Mouse (Mus musculus): ENCODE results near the gene Cdk16. TPM values are rescaled to one million over a fixed set of nuclear protein-coding genes. Genes with fewer than 3 reads are reported as not detected.

The Cdk16 gene
- polyA plus RNA-seq (2012; rRNA removed), result 41.7 and 47.0 TPM in 2 replicates

GRCm38 (mm10) chrX:20687519-20688067, at the start of gene Cdk16:
Gene Cdk16, plus strand, starts transcription at chrX:20687954.

GRCm38 (mm10) chrX:20658026-20658652, 29.6 kb upstream of the Cdk16 start, which contains the start of gene Uba1:
Gene Uba1, plus strand, starts transcription at chrX:20658326.

GRCm38 (mm10) chrX:20703741-20704290, 16.1 kb downstream of the Cdk16 start, which contains the start of gene Usp11:
Gene Usp11, plus strand, starts transcription at chrX:20703906.

Other genes starting within 250 kb of the Cdk16 start
- 85.5 and 100.0 TPM in 2 replicates for gene Rgn, start 138.2 kb upstream of the Cdk16 start, polyA plus RNA-seq (2012; rRNA removed)
- gene Rbm10, start 70.5 kb upstream of the Cdk16 start, polyA plus RNA-seq (2012; rRNA removed), result 24.0 and 26.6 TPM in 2 replicates
- 91.7 and 98.5 TPM in 2 replicates for gene Ndufb11, start 70.3 kb upstream of the Cdk16 start, polyA plus RNA-seq (2012; rRNA removed)
- gene Uba1, start 29.6 kb upstream of the Cdk16 start, polyA plus RNA-seq (2012; rRNA removed), result 75.9 and 89.4 TPM in 2 replicates
- 6.5 and 6.6 TPM in 2 replicates for gene Usp11, start 16.0 kb downstream of the Cdk16 start, polyA plus RNA-seq (2012; rRNA removed)
- 36.1 and 38.7 TPM in 2 replicates for gene Araf, start 109.9 kb downstream of the Cdk16 start, polyA plus RNA-seq (2012; rRNA removed)
- 1.4 and 2.1 TPM in 2 replicates for gene Timp1, start 182.2 kb downstream of the Cdk16 start, polyA plus RNA-seq (2012; rRNA removed)
- 0.01 and 0.03 TPM in 2 replicates for gene Syn1, start 233.1 kb downstream of the Cdk16 start, polyA plus RNA-seq (2012; rRNA removed)
- 14.6 and 19.4 TPM in 2 replicates for gene Cfp, start 243.6 kb downstream of the Cdk16 start, polyA plus RNA-seq (2012; rRNA removed)

Data from liver, embryonic 14 days (tissue).